Mouse (Mus musculus) leukemia stem cell, adult 10-12 weeks (primary cell): ENCODE data around the gene Gm21921. TPM values are rescaled to one million over a fixed set of nuclear protein-coding genes. Genes with fewer than 3 reads are reported as not detected.

Source experiments
- polyA plus RNA-seq: library from polyadenylated mRNA; stranded (reverse); fragments of >175 nt; gene quantifications from 2 replicates; pipeline ENCODE4 v1.2.3, GENCODE M21; 2012; ENCODE audit warnings: low replicate concordance

Gm21921 gene
- not detected in 2 replicates for polyA plus RNA-seq

GRCm38 (mm10) chrY:24796143-24796542 lies at the start of gene Gm21921:
Gm21921 (minus strand) TSS chrY:24796243.

